Mouse (Mus musculus) C2C12 (cell line): ENCODE measurements around the gene Zfp36l2. TPM values are rescaled to one million over a fixed set of nuclear protein-coding genes. Genes with fewer than 3 reads are reported as not detected.

Source experiments
- H3K27me3 ChIP-seq: one replicate; pipeline ENCODE4 v1.6.1; 2011; ENCODE audit not compliant: control insufficient read depth, insufficient read depth, insufficient read length
- H3K36me3 ChIP-seq: one replicate; pipeline ENCODE4 v1.6.1; 2011; ENCODE audit not compliant: control insufficient read depth, insufficient read depth
- H3K4me3 ChIP-seq: one replicate; pipeline ENCODE4 v1.5.1; 2011; ENCODE audit warnings: mild to moderate bottlenecking, control low read depth; ENCODE audit not compliant: poor library complexity, insufficient read depth, severe bottlenecking
- H3K79me2 ChIP-seq: one replicate; pipeline ENCODE4 v1.6.1; 2011; ENCODE audit not compliant: control insufficient read depth, insufficient read depth
- H3K79me3 ChIP-seq: one replicate; pipeline ENCODE4 v1.6.1; 2011; ENCODE audit warnings: low read depth, control low read depth
- H3ac ChIP-seq: one replicate; pipeline ENCODE3; 2011; ENCODE audit warnings: low read depth; ENCODE audit not compliant: control insufficient read depth, insufficient read length
- CEBPB ChIP-seq: IDR thresholded peaks from one replicate; pipeline ENCODE4 v1.6.1; 2011; ENCODE audit warnings: low read depth, mild to moderate bottlenecking, control low read depth, moderate library complexity
- CTCF ChIP-seq: IDR thresholded peaks from one replicate; pipeline ENCODE4 v1.5.1; 2011; ENCODE audit not compliant: control insufficient read depth, insufficient read depth, insufficient read length
- FOSL1 ChIP-seq: IDR thresholded peaks from one replicate; pipeline ENCODE4 v1.8.0; 2011; ENCODE audit warnings: mild to moderate bottlenecking, low read length; ENCODE audit not compliant: poor library complexity, insufficient read depth, severe bottlenecking
- MAX ChIP-seq: IDR thresholded peaks from one replicate; pipeline ENCODE4 v1.6.1; 2011; ENCODE audit warnings: mild to moderate bottlenecking, control low read depth
- MYOD1 ChIP-seq: IDR thresholded peaks from one replicate; pipeline ENCODE4 v1.6.1; 2011; ENCODE audit warnings: low read depth; ENCODE audit not compliant: control insufficient read depth, insufficient read length
- MYOG ChIP-seq: IDR thresholded peaks from one replicate; pipeline ENCODE4 v1.6.1; 2011; ENCODE audit not compliant: control insufficient read depth, insufficient read length; ENCODE audit errors: extremely low read depth
- USF1 ChIP-seq: IDR thresholded peaks from one replicate; pipeline ENCODE4 v1.6.1; 2011; ENCODE audit warnings: low read depth, mild to moderate bottlenecking, control low read depth, moderate library complexity
- polyA plus RNA-seq: library from polyadenylated mRNA; unstranded; fragments of >200 nt; fragmentation: generic; extraction: Trizol; gene quantifications from one replicate; pipeline ENCODE4 v1.2.1, GENCODE M21; 2012; ENCODE audit warnings: missing spikeins

Zfp36l2 gene
- polyA plus RNA-seq, 1 experiment: 61.8 TPM

DNA sequence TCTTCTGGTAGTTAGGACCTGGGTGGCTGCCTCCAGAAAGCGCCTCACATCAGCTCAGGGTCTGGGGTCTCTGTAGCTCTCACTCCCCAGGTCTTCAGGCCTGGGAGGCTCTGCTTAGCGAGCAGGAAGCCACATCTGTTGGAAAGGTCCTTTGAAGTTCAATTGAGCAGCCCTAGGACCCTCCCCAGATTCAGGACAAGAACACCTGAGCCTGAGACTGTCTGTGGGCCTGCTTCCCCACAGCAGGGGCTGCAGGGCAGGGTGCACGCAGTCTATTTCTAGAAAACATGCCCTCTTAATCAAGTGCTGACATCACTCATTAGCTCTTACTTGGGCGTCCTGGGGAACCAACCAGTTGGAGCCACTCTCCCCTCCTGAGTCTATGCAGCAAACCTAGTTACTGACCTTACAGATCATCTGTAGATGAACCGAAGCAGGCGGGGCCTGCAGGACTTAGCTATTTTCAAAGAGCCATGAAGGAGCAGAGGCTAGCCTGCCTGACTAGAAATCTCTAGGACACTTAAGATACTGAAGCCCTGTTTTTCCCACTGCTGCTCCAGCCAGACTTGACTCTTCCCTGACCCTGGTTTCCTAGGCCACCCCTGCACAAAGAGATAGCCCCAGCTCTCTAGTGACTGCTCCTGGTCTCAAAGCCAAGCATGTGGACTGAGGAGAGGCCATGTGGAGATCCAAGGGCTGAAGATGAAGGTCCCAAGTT lies 29.8 kb downstream of the Zfp36l2 start:
- H3K79me2 ChIP-seq: no peaks in the 10 kb centered on the region
- no peak for TF ChIP-seq CEBPB
- TF ChIP-seq MAX: no peak
- no peak for TF ChIP-seq USF1
- TF ChIP-seq MYOG: no peak
- TF ChIP-seq MYOD1: no peak
- TF ChIP-seq CTCF: no peak
- no peak for TF ChIP-seq FOSL1
- H3K36me3 ChIP-seq: no peaks in the 10 kb centered on the region
- H3K27me3 ChIP-seq: no peaks in the 10 kb centered on the region
- H3K79me3 ChIP-seq: no peaks in the 10 kb centered on the region
- H3ac ChIP-seq: no peak overlapping the region
- no peak overlapping the region for H3K4me3 ChIP-seq

DNA sequence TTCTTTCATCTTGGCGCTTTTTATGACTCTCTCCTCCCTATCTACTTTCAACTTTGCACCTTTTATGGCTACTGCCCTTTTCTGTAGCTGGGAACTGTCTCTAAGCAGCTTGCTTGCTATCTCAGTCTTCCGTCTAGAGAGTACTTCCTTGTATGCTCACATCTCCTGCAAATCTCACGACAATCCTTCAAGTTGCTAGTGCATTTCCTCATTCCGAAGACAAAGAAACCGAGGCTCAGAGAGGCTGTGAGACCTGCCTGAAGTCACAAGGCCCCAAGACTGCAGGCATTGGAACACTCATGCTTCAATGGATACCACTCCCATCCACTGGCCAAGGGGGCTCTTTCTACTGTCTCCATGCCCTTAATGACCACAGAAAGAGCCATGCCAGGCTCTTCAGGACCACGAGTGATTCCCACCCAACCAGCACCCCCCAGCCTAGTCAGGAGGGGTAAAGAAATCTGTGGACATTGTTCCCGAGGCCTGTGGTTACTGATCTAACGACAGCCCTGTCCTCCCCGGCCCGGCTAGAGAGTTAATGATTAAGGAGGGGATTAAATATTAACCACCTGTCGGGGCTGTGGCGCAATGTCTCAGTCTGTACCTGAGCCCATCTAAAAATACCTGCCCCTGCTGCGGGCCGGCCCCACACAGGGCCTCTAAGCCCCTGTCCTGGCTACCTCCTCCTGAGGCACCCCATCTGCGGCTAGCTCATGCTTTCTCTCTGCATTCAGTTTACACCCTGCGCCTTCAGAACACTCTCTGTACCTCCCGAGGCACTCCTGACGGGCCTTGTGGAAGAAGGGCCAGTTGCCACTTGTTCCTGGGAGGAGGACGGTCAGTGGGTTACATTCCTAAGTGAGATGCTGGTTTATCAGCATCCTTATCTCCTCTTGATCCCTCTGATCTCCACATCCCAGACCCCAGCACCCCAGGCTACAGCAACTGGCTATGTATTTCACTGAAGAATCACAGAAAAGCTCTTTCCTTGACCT lies 30.7 kb downstream of the Zfp36l2 start:
- no peaks in the 10 kb centered on the region for H3K79me3 ChIP-seq

DNA sequence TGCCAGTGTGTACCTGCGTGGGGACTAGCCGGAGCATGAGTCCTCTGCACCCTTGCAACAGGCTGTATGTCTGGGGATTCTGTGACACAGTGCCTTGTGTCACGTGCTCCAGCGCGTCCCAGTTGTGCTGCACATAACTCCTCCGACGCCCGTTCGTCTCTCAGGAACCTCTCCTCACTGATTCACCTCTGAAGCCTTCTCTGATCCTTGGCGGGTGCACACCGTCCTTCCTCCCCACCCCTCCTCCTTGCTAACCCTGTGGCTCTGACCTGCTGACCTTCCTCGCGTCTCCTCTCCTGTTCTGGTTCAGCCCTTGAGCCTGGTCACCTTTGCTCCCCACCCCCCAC lies 31.5 kb downstream of the Zfp36l2 start:
- Histone ChIP-seq H3K79me3 (no peaks in the 10 kb centered on the region), H3ac (no peak overlapping the region), H3K27me3 (no peaks in the 10 kb centered on the region), H3K4me3 (no peak overlapping the region), H3K36me3 (no peaks in the 10 kb centered on the region), H3K79me2 (no peaks in the 10 kb centered on the region)
- TF ChIP-seq MYOG: no peak
- no peak for TF ChIP-seq MYOD1
- TF ChIP-seq CEBPB: no peak
- no peak for TF ChIP-seq CTCF
- no peak for TF ChIP-seq MAX
- no peak for TF ChIP-seq USF1
- no peak for TF ChIP-seq FOSL1

More for the DNA sequence above, 30.7 kb downstream of the Zfp36l2 start:
- H3K27me3 ChIP-seq: no peaks in the 10 kb centered on the region
- H3K36me3 ChIP-seq: no peaks in the 10 kb centered on the region
- TF ChIP-seq MYOG (no peak), MYOD1 (no peak), CTCF (no peak)
- no peak overlapping the region for H3ac ChIP-seq
- no peaks in the 10 kb centered on the region for H3K79me2 ChIP-seq
- no peak overlapping the region for H3K4me3 ChIP-seq

DNA sequence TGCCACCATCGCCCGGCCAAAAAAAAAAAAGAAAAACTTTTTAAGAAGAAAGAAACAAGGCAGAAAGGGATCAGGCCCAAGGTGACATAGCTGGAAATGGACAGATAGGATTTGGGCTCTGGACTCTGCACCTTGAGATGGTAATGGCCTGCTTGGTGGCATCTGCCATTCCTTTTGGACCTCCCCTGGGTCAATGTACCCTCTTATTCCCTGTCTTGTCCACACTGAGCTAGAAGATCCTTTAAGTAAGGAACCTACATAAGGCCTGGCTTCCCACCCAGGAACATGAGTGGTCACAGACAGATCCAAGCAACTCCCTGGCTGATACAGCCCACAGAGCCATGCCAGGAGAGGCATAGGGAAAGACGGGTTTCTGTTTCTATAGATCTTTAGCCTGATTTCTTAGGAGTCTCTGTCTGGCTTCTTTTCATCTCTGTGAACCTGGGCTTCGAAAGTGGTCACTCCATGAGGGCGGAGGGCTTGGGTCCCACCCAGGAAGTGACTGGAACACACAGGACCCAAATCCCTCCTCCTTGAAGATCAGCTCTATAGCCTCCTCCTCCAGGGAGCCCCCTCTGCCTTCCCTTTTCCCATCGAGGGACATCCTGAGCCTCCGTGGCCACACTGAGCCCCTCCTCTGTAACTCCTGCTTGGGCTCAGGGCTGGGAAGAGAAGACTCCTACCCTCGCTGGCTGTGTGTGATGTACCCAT lies 32.1 kb downstream of the Zfp36l2 start:
- TF ChIP-seq CEBPB (no peak), CTCF (no peak), USF1 (no peak), MYOG (no peak), FOSL1 (no peak), MAX (no peak), MYOD1 (no peak)
- no peaks in the 10 kb centered on the region for H3K27me3 ChIP-seq
- no peaks in the 10 kb centered on the region for H3K36me3 ChIP-seq
- no peak overlapping the region for H3ac ChIP-seq
- H3K79me3 ChIP-seq: no peaks in the 10 kb centered on the region
- no peaks in the 10 kb centered on the region for H3K79me2 ChIP-seq
- no peak overlapping the region for H3K4me3 ChIP-seq

DNA sequence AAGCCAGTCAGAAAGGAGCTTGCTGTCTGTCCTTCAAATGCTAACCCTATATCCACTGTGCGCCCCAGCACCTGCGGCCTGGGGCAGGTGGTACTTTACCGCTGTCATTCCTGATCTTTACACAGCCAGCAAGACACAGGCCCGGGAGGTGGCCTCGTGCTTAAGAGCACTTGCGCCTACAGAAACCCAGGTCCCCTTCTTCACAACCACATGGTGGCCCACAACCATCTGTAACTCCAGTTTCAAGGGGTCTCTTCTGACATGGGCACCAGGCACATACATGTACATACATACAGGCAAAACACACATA lies 32.8 kb downstream of the Zfp36l2 start:
- Histone ChIP-seq H3K4me3 (no peak overlapping the region), H3ac (no peak overlapping the region), H3K79me3 (no peaks in the 10 kb centered on the region), H3K27me3 (no peaks in the 10 kb centered on the region), H3K36me3 (no peaks in the 10 kb centered on the region), H3K79me2 (no peaks in the 10 kb centered on the region)
- TF ChIP-seq CEBPB: no peak
- no peak for TF ChIP-seq MYOD1
- no peak for TF ChIP-seq MYOG
- TF ChIP-seq FOSL1: no peak
- no peak for TF ChIP-seq MAX
- TF ChIP-seq CTCF: no peak
